Mouse (Mus musculus) E14TG2a.4 (cell line): ENCODE measurements around the gene Osbp2.

Experiments used
- CTCF ChIP-seq: conservative IDR thresholded peaks from 2 replicates; pipeline ENCODE4 v1.5.1; 2014; ENCODE audit warnings: low read length
- NANOG ChIP-seq: IDR thresholded peaks from 2 replicates; pipeline ENCODE4 v1.6.1; 2014; ENCODE audit warnings: borderline replicate concordance, low read length, mixed read lengths
- POU5F1 ChIP-seq: IDR thresholded peaks from 2 replicates; pipeline ENCODE4 v1.6.1; 2014; ENCODE audit warnings: low read length, borderline replicate concordance

- TF ChIP-seq CTCF (no peak), NANOG (no peak), POU5F1 (no peak)
Observed at GRCm38 (mm10) chr11:3829736-3830135, 34.0 kb downstream of the Osbp2 start.
